Mouse (Mus musculus) kidney, embryonic 14.5 days (tissue): ENCODE measurements around the gene Smco1. TPM values are rescaled to one million over a fixed set of nuclear protein-coding genes. Genes with fewer than 3 reads are reported as not detected.
"Not testable (repeated sequence)": the region's sequence is repeated elsewhere in the genome, so short reads cannot be mapped to it uniquely, and the experiment has no call there.

ENCODE experiments used
- ATAC-seq: fragments of 200-750 bp; cut with Nextera tagmentation; 2 replicates; pipeline ENCODE4 v1.8.0; 2017; ENCODE audit warnings: moderate number of reproducible peaks, mild to moderate bottlenecking, moderate TSS enrichment, moderate library complexity; ENCODE audit not compliant: low FRiP score, low TSS enrichment
- H3K27ac ChIP-seq: fragments of 300-500 bp; sonication (generic); 2 replicates; pipeline ENCODE4 v1.5.1; 2014; ENCODE audit warnings: low read depth, mild to moderate bottlenecking, low read length, moderate library complexity, mixed read lengths
- H3K27me3 ChIP-seq: fragments of 300-500 bp; sonication (generic); 2 replicates; pipeline ENCODE4 v1.6.1; 2014; ENCODE audit warnings: mild to moderate bottlenecking, low read length; ENCODE audit not compliant: control insufficient read depth, insufficient read depth
- H3K36me3 ChIP-seq: fragments of 300-500 bp; sonication (generic); 2 replicates; pipeline ENCODE4 v1.6.1; 2014; ENCODE audit warnings: low read length, mixed read lengths; ENCODE audit not compliant: control insufficient read depth, insufficient read depth
- H3K4me1 ChIP-seq: fragments of 300-500 bp; sonication (generic); 2 replicates; pipeline ENCODE4 v1.6.1; 2014; ENCODE audit warnings: low read length, mixed read lengths; ENCODE audit not compliant: control insufficient read depth, insufficient read depth
- H3K4me2 ChIP-seq: fragments of 300-500 bp; sonication (generic); replicated peaks from 2 replicates; pipeline ENCODE4 v1.6.1; 2014; ENCODE audit warnings: low read depth, mild to moderate bottlenecking, low read length
- H3K4me3 ChIP-seq: fragments of 300-500 bp; sonication (generic); 2 replicates; pipeline ENCODE4 v1.5.1; 2014; ENCODE audit warnings: mild to moderate bottlenecking, low read length
- H3K9ac ChIP-seq: fragments of 300-500 bp; sonication (generic); 2 replicates; pipeline ENCODE4 v1.6.1; 2014; ENCODE audit warnings: low read depth, mild to moderate bottlenecking, low read length, moderate library complexity
- H3K9me3 ChIP-seq: fragments of 300-500 bp; sonication (generic); 2 replicates; pipeline ENCODE4 v1.6.1; 2016; ENCODE audit warnings: low read length; ENCODE audit not compliant: control insufficient read depth
- WGBS: fragments of 180-500 bp; shearing (Covaris S2); extraction: QIAGEN DNeasy Blood & Tissue Kit; methylation state at CpG from one replicate; pipeline ENCODE4 v1.1.7; 2014; 5-methylcytosine and 5-hydroxymethylcytosine counted together
- polyA plus RNA-seq: library from polyadenylated mRNA; unstranded; fragments of >200 nt; fragmentation: Nextera tagmentation; extraction: Ambion mirVana; gene quantifications from 2 replicates; pipeline ENCODE4 v1.2.1, GENCODE M21; 2014

The Smco1 gene
- polyA plus RNA-seq, 1 experiment from 2014 or later: not detected

GRCm38 (mm10) chr16:32299617-32300016 lies 28.3 kb downstream of the Smco1 start:
- not testable (repeated sequence) for H3K9ac ChIP-seq, H3K4me2 ChIP-seq, H3K4me3 ChIP-seq, H3K9me3 ChIP-seq, H3K27me3 ChIP-seq, ATAC-seq, H3K27ac ChIP-seq, H3K4me1 ChIP-seq
- 98% methylated on average over 4 of the region's 4 CpGs for WGBS
- H3K36me3 ChIP-seq: peaks cover 45% of the 10 kb centered on the region

- Histone ChIP-seq H3K4me1 (no peaks in the 10 kb centered on the region), H3K36me3 (peaks cover 22% of the 10 kb centered on the region), H3K4me2 (no peak overlapping the region), H3K27ac (no peak overlapping the region), H3K4me3 (no peak overlapping the region), H3K9ac (no peak overlapping the region), H3K27me3 (no peaks in the 10 kb centered on the region), H3K9me3 (no peaks in the 10 kb centered on the region)
- no peak for ATAC-seq
- WGBS: 42% methylated on average over 1 of the region's 1 CpGs
Measured at GRCm38 (mm10) chr16:32303046-32303445, 31.8 kb downstream of the Smco1 start.

GRCm38 (mm10) chr16:32303886-32304285 lies 32.6 kb downstream of the Smco1 start:
- H3K4me3 ChIP-seq: no peak overlapping the region
- ATAC-seq: no peak
- no peak overlapping the region for H3K4me2 ChIP-seq
- H3K9me3 ChIP-seq: no peaks in the 10 kb centered on the region
- 96% methylated on average over 7 of the region's 7 CpGs for WGBS
- H3K9ac ChIP-seq: no peak overlapping the region
- no peak overlapping the region for H3K27ac ChIP-seq
- H3K4me1 ChIP-seq: no peaks in the 10 kb centered on the region
- H3K36me3 ChIP-seq: peaks cover 14% of the 10 kb centered on the region
- H3K27me3 ChIP-seq: no peaks in the 10 kb centered on the region

- Histone ChIP-seq H3K27ac (no peak overlapping the region), H3K9ac (no peak overlapping the region), H3K4me1 (no peaks in the 10 kb centered on the region), H3K4me3 (no peak overlapping the region), H3K27me3 (no peaks in the 10 kb centered on the region), H3K9me3 (no peaks in the 10 kb centered on the region), H3K4me2 (no peak overlapping the region), H3K36me3 (no peaks in the 10 kb centered on the region)
- no peak for ATAC-seq
- 70% methylated on average over 4 of the region's 4 CpGs for WGBS
Measured at GRCm38 (mm10) chr16:32311970-32312369, 40.7 kb downstream of the Smco1 start.

GRCm38 (mm10) chr16:32312386-32312785 lies 41.1 kb downstream of the Smco1 start:
- H3K27me3 ChIP-seq: no peaks in the 10 kb centered on the region
- H3K27ac ChIP-seq: no peak overlapping the region
- 32% methylated on average over 5 of the region's 5 CpGs for WGBS
- H3K4me1 ChIP-seq: no peaks in the 10 kb centered on the region
- ATAC-seq: no peak
- H3K4me2 ChIP-seq: no peak overlapping the region
- H3K36me3 ChIP-seq: no peaks in the 10 kb centered on the region
- no peak overlapping the region for H3K9ac ChIP-seq
- H3K4me3 ChIP-seq: no peak overlapping the region
- H3K9me3 ChIP-seq: no peaks in the 10 kb centered on the region

GRCm38 (mm10) chr16:32312859-32313258 lies 41.6 kb downstream of the Smco1 start:
- no peaks in the 10 kb centered on the region for H3K4me1 ChIP-seq
- no peak overlapping the region for H3K4me2 ChIP-seq
- no peak overlapping the region for H3K9ac ChIP-seq
- no peak overlapping the region for H3K4me3 ChIP-seq
- WGBS: 59% methylated on average over 4 of the region's 4 CpGs
- no peaks in the 10 kb centered on the region for H3K9me3 ChIP-seq
- no peak overlapping the region for H3K27ac ChIP-seq
- H3K36me3 ChIP-seq: no peaks in the 10 kb centered on the region
- no peaks in the 10 kb centered on the region for H3K27me3 ChIP-seq
- no peak for ATAC-seq

GRCm38 (mm10) chr16:32316601-32317000 lies 45.3 kb downstream of the Smco1 start:
- H3K4me2 ChIP-seq: no peak overlapping the region
- no peak overlapping the region for H3K27ac ChIP-seq
- H3K27me3 ChIP-seq: no peaks in the 10 kb centered on the region
- H3K4me3 ChIP-seq: no peak overlapping the region
- no peak for ATAC-seq
- H3K9me3 ChIP-seq: no peaks in the 10 kb centered on the region
- H3K9ac ChIP-seq: no peak overlapping the region
- H3K36me3 ChIP-seq: no peaks in the 10 kb centered on the region
- WGBS: 51% methylated on average over 2 of the region's 2 CpGs
- no peaks in the 10 kb centered on the region for H3K4me1 ChIP-seq

GRCm38 (mm10) chr16:32323953-32324352 lies 52.7 kb downstream of the Smco1 start:
- 28% methylated on average over 7 of the region's 7 CpGs for WGBS
- no peak overlapping the region for H3K4me2 ChIP-seq
- no peaks in the 10 kb centered on the region for H3K36me3 ChIP-seq
- no peak overlapping the region for H3K9ac ChIP-seq
- H3K4me3 ChIP-seq: no peak overlapping the region
- no peak for ATAC-seq
- no peaks in the 10 kb centered on the region for H3K9me3 ChIP-seq
- H3K27me3 ChIP-seq: no peaks in the 10 kb centered on the region
- no peaks in the 10 kb centered on the region for H3K4me1 ChIP-seq
- H3K27ac ChIP-seq: no peak overlapping the region
